Mouse (Mus musculus) c-Kit-positive CD71-positive TER-119-positive erythroid progenitor cells, embryonic 14.5 days (primary cell): ENCODE measurements around the gene Noc4l.

Experiments used
- DNase-seq: peaks from one replicate; pipeline ENCODE4 v3.0.0-alpha.2; 2013; ENCODE audit warnings: low spot score

Gene Noc4l

GRCm38 (mm10) chr5:110608941-110609340 lies 44.3 kb downstream of the Noc4l start:
- no peak for DNase-seq

DNA sequence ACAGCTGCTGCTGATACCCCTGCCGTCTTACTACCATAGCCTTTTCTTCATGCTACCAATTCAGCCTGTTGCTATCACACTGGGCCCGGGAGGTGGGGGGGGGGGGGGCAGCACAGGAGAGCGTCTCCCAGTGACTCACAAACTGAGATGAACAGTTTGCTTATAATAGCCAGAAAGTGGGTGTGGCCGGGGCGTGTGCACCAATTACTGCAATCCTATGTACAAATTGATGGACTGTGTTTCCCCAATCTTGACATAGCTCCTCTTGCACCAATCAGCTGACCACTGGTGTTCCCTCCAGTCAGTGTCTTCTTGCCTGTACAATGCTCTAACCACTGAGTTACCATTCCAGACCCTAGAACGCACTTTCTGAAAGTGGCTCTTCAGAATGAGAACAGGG lies 44.9 kb downstream of the Noc4l start:
- DNase-seq = peak; percentile 3

- DNase-seq = no peak
Measured at GRCm38 (mm10) chr5:110607767-110608166, 45.5 kb downstream of the Noc4l start.

GRCm38 (mm10) chr5:110605531-110606221 lies 47.5 kb downstream of the Noc4l start:
- DNase-seq = no peak

DNA sequence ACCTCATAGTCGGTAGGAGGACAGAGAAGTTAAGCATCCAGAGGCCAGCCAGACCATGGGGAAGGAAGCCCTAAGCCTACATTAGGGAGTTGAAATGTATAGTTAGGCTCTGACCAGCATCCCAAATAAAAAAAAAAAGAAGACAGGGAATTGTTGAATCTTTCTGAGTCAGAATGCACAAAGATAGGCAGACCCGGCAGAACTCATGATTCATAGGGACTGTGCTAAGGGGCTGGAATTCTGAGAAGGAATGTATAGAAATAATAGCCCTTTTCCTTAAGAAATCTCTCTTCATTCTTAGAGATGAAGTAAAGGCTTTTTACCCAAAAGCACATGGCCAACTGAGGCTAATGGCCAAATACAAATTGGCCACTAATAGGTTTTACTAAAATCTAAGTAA lies 48.9 kb downstream of the Noc4l start:
- DNase-seq = no peak

DNA sequence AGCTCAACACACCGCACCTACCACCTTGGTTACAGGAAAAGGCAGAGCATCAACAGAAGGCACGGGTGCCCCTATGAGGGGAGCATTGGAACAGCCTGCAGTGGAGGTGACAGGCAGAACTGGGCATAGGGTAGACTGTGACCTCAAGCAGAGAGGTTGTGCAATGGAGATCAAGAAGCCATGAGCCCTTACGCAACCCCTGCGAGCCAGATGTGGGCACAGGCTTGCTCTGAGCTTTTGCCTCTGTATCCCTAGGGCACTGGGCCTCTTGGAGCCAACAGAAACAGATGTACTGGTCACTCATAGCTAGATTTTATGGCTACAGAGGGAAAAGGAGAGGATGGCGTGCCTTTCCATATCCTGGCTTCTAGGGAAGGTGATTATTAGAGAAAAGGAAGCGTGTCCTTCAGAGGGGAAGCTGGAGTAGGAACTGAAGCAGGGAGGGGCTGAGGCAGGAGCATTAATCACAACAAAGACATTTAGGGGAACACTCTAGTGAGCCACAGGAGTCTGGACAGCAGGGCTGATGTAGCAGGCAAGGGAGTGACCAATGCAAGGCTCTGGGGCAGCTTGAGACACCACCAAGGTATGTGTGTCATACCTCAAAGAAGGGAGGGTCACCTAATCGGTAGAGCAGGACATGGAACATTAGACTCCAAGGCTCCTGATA lies 50.1 kb downstream of the Noc4l start:
- no peak for DNase-seq
